Mouse (Mus musculus) spleen, postnatal 14 days (tissue): ENCODE data around the gene Gm8764.
"Not testable (repeated sequence)": the region's sequence is repeated elsewhere in the genome, so short reads cannot be mapped to it uniquely, and the experiment has no call there.

ENCODE experiments used
- DNase-seq, 2 experiments: peaks; one replicate each; pipeline ENCODE4 v3.0.0; 2021 to 2022; ENCODE audit warnings: low spot score in 2 of 2

The Gm8764 gene

GRCm38 (mm10) chr10:104159706-104160105, at the start of gene Gm8764:
Gene Gm8764 (plus strand): TSS chr10:104160006.
- not testable (repeated sequence) for DNase-seq

GRCm38 (mm10) chr10:104110044-104110443, 49.8 kb upstream of the Gm8764 start:
- no peak for DNase-seq

GRCm38 (mm10) chr10:104118312-104118711, 41.5 kb upstream of the Gm8764 start:
- DNase-seq, result no peak

GRCm38 (mm10) chr10:104142687-104143086, 17.1 kb upstream of the Gm8764 start, which contains the start of gene Gm21293:
Gene Gm21293 (plus strand): TSS chr10:104142987.
- not testable (repeated sequence) for DNase-seq

- DNase-seq, result not testable (repeated sequence)
Observed at GRCm38 (mm10) chr10:104151197-104151596, 8.6 kb upstream of the Gm8764 start, which contains the start of gene Gm6763. Gene Gm6763 (plus strand): TSS chr10:104151497.

GRCm38 (mm10) chr10:104168215-104168614, 8.4 kb downstream of the Gm8764 start, which contains the start of gene Gm21304:
Gene Gm21304 (plus strand): TSS chr10:104168515.
- DNase-seq, result not testable (repeated sequence)

- DNase-seq, result not testable (repeated sequence)
Observed at GRCm38 (mm10) chr10:104176724-104177123, 16.9 kb downstream of the Gm8764 start, which contains the start of gene Gm21312. Gene Gm21312 (plus strand): TSS chr10:104177024.

- not testable (repeated sequence) for DNase-seq
Observed at GRCm38 (mm10) chr10:104185233-104185632, 25.4 kb downstream of the Gm8764 start, which contains the start of gene Gm20765. Gene Gm20765 (plus strand): TSS chr10:104185533.

- not testable (repeated sequence) for DNase-seq
Observed at GRCm38 (mm10) chr10:104193742-104194141, 33.9 kb downstream of the Gm8764 start, which contains the start of gene Gm4340. Gene Gm4340 (plus strand): TSS chr10:104194042.

- no peak for DNase-seq
Observed at GRCm38 (mm10) chr10:104209655-104210054, 49.8 kb downstream of the Gm8764 start.

- DNase-seq, result no peak
Observed at GRCm38 (mm10) chr10:104210268-104210990, 50.6 kb downstream of the Gm8764 start.
